Mouse (Mus musculus) limb, embryonic 15.5 days (tissue): ENCODE measurements around the gene Cetn4. TPM values are rescaled to one million over a fixed set of nuclear protein-coding genes. Genes with fewer than 3 reads are reported as not detected.
A peak's percentile ranks its signal among the peaks of the same experiment; 100 is the strongest.

ENCODE experiments used
- ATAC-seq: fragments of 200-750 bp; cut with Nextera tagmentation; 2 replicates; pipeline ENCODE4 v1.8.0; 2017; ENCODE audit warnings: low read depth, moderate TSS enrichment; ENCODE audit not compliant: insufficient number of reproducible peaks, low FRiP score, low TSS enrichment
- H3K27ac ChIP-seq: fragments of 300-500 bp; sonication (generic); 2 replicates; pipeline ENCODE4 v1.5.1; 2015; ENCODE audit warnings: moderate library complexity, mild to moderate bottlenecking, inconsistent platforms
- H3K27me3 ChIP-seq: fragments of 300-500 bp; sonication (generic); 2 replicates; pipeline ENCODE4 v1.6.1; 2015; ENCODE audit warnings: inconsistent platforms
- H3K36me3 ChIP-seq: fragments of 300-500 bp; sonication (generic); 2 replicates; pipeline ENCODE4 v1.6.1; 2015; ENCODE audit warnings: inconsistent platforms
- H3K4me1 ChIP-seq: fragments of 300-500 bp; sonication (generic); 2 replicates; pipeline ENCODE4 v1.6.1; 2015; ENCODE audit warnings: inconsistent platforms
- H3K4me2 ChIP-seq: fragments of 300-500 bp; sonication (generic); 2 replicates; pipeline ENCODE4 v1.6.1; 2015; ENCODE audit warnings: mild to moderate bottlenecking, inconsistent platforms
- H3K4me3 ChIP-seq: fragments of 300-500 bp; sonication (generic); 2 replicates; pipeline ENCODE4 v1.5.1; 2015; ENCODE audit warnings: mild to moderate bottlenecking, inconsistent platforms
- H3K9ac ChIP-seq: fragments of 300-500 bp; sonication (generic); 2 replicates; pipeline ENCODE4 v1.6.1; 2015; ENCODE audit warnings: inconsistent platforms
- H3K9me3 ChIP-seq: fragments of 300-500 bp; sonication (generic); 2 replicates; pipeline ENCODE4 v1.6.1; 2016; ENCODE audit warnings: inconsistent platforms
- WGBS: fragments of 180-500 bp; shearing (Covaris S2); methylation state at CpG from one replicate; pipeline ENCODE4 v1.1.7; 2015; 5-methylcytosine and 5-hydroxymethylcytosine counted together
- polyA plus RNA-seq: library from polyadenylated mRNA; unstranded; fragments of >200 nt; fragmentation: Nextera tagmentation; extraction: Ambion mirVana; gene quantifications from 2 replicates; pipeline ENCODE4 v1.2.1, GENCODE M21; 2015

Cetn4 gene
- polyA plus RNA-seq, 1 experiment from 2014 or later: 3.5 TPM

- H3K9ac ChIP-seq: no peak overlapping the region
- 69% methylated on average over 6 of the region's 6 CpGs for WGBS
- no peaks in the 10 kb centered on the region for H3K9me3 ChIP-seq
- no peak overlapping the region for H3K27ac ChIP-seq
- no peak overlapping the region for H3K4me3 ChIP-seq
- no peak for ATAC-seq
- H3K4me1 ChIP-seq: peaks cover 14% of the 10 kb centered on the region; the same call in 1 of the 2 replicates
- no peaks in the 10 kb centered on the region for H3K27me3 ChIP-seq
- no peak overlapping the region for H3K4me2 ChIP-seq
- no peaks in the 10 kb centered on the region for H3K36me3 ChIP-seq
Observed at GRCm38 (mm10) chr3:37331999-37332449, 19.5 kb upstream of the Cetn4 start.

GRCm38 (mm10) chr3:37329963-37330362 is 17.5 kb upstream of the Cetn4 start:
- Histone ChIP-seq H3K9me3 (no peaks in the 10 kb centered on the region), H3K4me2 (no peak overlapping the region), H3K27me3 (no peaks in the 10 kb centered on the region), H3K9ac (no peak overlapping the region), H3K4me1 (peaks cover 14% of the 10 kb centered on the region; the same call in 1 of the 2 replicates), H3K4me3 (no peak overlapping the region), H3K27ac (no peak overlapping the region), H3K36me3 (no peaks in the 10 kb centered on the region)
- ATAC-seq: no peak
- 46% methylated on average over 1 of the region's 1 CpGs for WGBS

- Histone ChIP-seq H3K36me3 (no peaks in the 10 kb centered on the region), H3K9ac (no peak overlapping the region), H3K27ac (peak overlapping the region; percentile 35; the same call in 1 of the 2 replicates), H3K4me1 (peaks cover 16% of the 10 kb centered on the region; the same call in 1 of the 2 replicates), H3K4me2 (no peak overlapping the region), H3K27me3 (no peaks in the 10 kb centered on the region), H3K4me3 (no peak overlapping the region), H3K9me3 (no peaks in the 10 kb centered on the region)
- peak; percentile 48; the same call in 1 of the 2 replicates for ATAC-seq
- WGBS: 45% methylated on average over 2 of the region's 2 CpGs
Observed at GRCm38 (mm10) chr3:37328489-37328888, 16.0 kb upstream of the Cetn4 start.

- ATAC-seq: no peak
- no peaks in the 10 kb centered on the region for H3K9me3 ChIP-seq
- 85% methylated on average over 3 of the region's 3 CpGs for WGBS
- H3K27ac ChIP-seq: no peak overlapping the region
- H3K4me3 ChIP-seq: no peak overlapping the region
- no peak overlapping the region for H3K9ac ChIP-seq
- H3K4me2 ChIP-seq: no peak overlapping the region
- no peaks in the 10 kb centered on the region for H3K27me3 ChIP-seq
- no peaks in the 10 kb centered on the region for H3K36me3 ChIP-seq
- H3K4me1 ChIP-seq: peaks cover 16% of the 10 kb centered on the region; the same call in 1 of the 2 replicates
Observed at GRCm38 (mm10) chr3:37326627-37327026, 14.1 kb upstream of the Cetn4 start.

- WGBS: 72% methylated on average over 5 of the region's 5 CpGs
- no peak overlapping the region for H3K4me2 ChIP-seq
- H3K4me3 ChIP-seq: no peak overlapping the region
- H3K4me1 ChIP-seq: peaks cover 16% of the 10 kb centered on the region; the same call in 1 of the 2 replicates
- H3K27ac ChIP-seq: no peak overlapping the region
- H3K9me3 ChIP-seq: no peaks in the 10 kb centered on the region
- ATAC-seq: no peak
- H3K27me3 ChIP-seq: no peaks in the 10 kb centered on the region
- no peak overlapping the region for H3K9ac ChIP-seq
- peaks cover 9% of the 10 kb centered on the region; the same call in 1 of the 2 replicates for H3K36me3 ChIP-seq
Observed at GRCm38 (mm10) chr3:37325317-37326112, 13.0 kb upstream of the Cetn4 start.

- Histone ChIP-seq H3K4me3 (no peak overlapping the region), H3K9me3 (no peaks in the 10 kb centered on the region), H3K27ac (no peak overlapping the region), H3K9ac (no peak overlapping the region), H3K36me3 (peaks cover 20% of the 10 kb centered on the region), H3K4me2 (no peak overlapping the region), H3K4me1 (peaks cover 13% of the 10 kb centered on the region; the same call in 1 of the 2 replicates), H3K27me3 (no peaks in the 10 kb centered on the region)
- ATAC-seq: no peak
- 20% methylated on average over 3 of the region's 3 CpGs for WGBS
Observed at GRCm38 (mm10) chr3:37324310-37324709, 11.8 kb upstream of the Cetn4 start.

- 89% methylated on average over 1 of the region's 1 CpGs for WGBS
- no peak for ATAC-seq
- Histone ChIP-seq H3K4me2 (no peak overlapping the region), H3K9me3 (no peaks in the 10 kb centered on the region), H3K9ac (no peak overlapping the region), H3K36me3 (peaks cover 22% of the 10 kb centered on the region), H3K27me3 (no peaks in the 10 kb centered on the region), H3K4me1 (peaks cover 10% of the 10 kb centered on the region), H3K27ac (no peak overlapping the region), H3K4me3 (no peak overlapping the region)
Observed at GRCm38 (mm10) chr3:37316233-37316632, 3.7 kb upstream of the Cetn4 start.

GRCm38 (mm10) chr3:37313371-37313770 is 863 bp upstream of the Cetn4 start:
- Histone ChIP-seq H3K27me3 (no peaks in the 10 kb centered on the region), H3K4me2 (peak overlapping the region; percentile 71), H3K4me1 (peaks cover 10% of the 10 kb centered on the region), H3K27ac (peak overlapping the region; percentile 47), H3K4me3 (peak overlapping the region; percentile 77), H3K36me3 (no peaks in the 10 kb centered on the region), H3K9ac (no peak overlapping the region), H3K9me3 (no peaks in the 10 kb centered on the region)
- 35% methylated on average over 1 of the region's 1 CpGs for WGBS
- ATAC-seq: no peak

GRCm38 (mm10) chr3:37311897-37312369 is 575 bp downstream of the Cetn4 start:
- H3K27ac ChIP-seq: peak overlapping the region; percentile 85; the same call in 1 of the 2 replicates

GRCm38 (mm10) chr3:37303392-37304139 is 8.9 kb downstream of the Cetn4 start:
- no peaks in the 10 kb centered on the region for H3K36me3 ChIP-seq
- H3K4me3 ChIP-seq: no peak overlapping the region
- H3K9ac ChIP-seq: no peak overlapping the region
- H3K4me1 ChIP-seq: no peaks in the 10 kb centered on the region
- no peak for ATAC-seq
- H3K4me2 ChIP-seq: no peak overlapping the region
- no peak overlapping the region for H3K27ac ChIP-seq
- H3K27me3 ChIP-seq: no peaks in the 10 kb centered on the region
- WGBS: 76% methylated on average over 8 of the region's 8 CpGs
- no peaks in the 10 kb centered on the region for H3K9me3 ChIP-seq

More at GRCm38 (mm10) chr3:37311897-37312369, 575 bp downstream of the Cetn4 start:
- WGBS: 2% methylated on average over 10 of the region's 10 CpGs
- Histone ChIP-seq H3K4me2 (peak overlapping the region; percentile 71), H3K36me3 (no peaks in the 10 kb centered on the region), H3K27me3 (no peaks in the 10 kb centered on the region), H3K4me1 (peaks cover 10% of the 10 kb centered on the region), H3K9me3 (no peaks in the 10 kb centered on the region), H3K9ac (peak overlapping the region; percentile 39; the same call in 1 of the 2 replicates), H3K4me3 (peak overlapping the region; percentile 77)
- no peak; the same call in 1 of the 2 replicates for ATAC-seq

GRCm38 (mm10) chr3:37302685-37303084 is 9.8 kb downstream of the Cetn4 start:
- H3K4me3 ChIP-seq: no peak overlapping the region
- no peaks in the 10 kb centered on the region for H3K9me3 ChIP-seq
- no peaks in the 10 kb centered on the region for H3K4me1 ChIP-seq
- H3K27me3 ChIP-seq: no peaks in the 10 kb centered on the region
- no peak overlapping the region for H3K9ac ChIP-seq
- H3K4me2 ChIP-seq: no peak overlapping the region
- 41% methylated on average over 12 of the region's 12 CpGs for WGBS
- no peaks in the 10 kb centered on the region for H3K36me3 ChIP-seq
- H3K27ac ChIP-seq: no peak overlapping the region
- no peak for ATAC-seq

- Histone ChIP-seq H3K9ac (no peak overlapping the region), H3K27me3 (no peaks in the 10 kb centered on the region)
- 70% methylated on average over 3 of the region's 3 CpGs for WGBS
Observed at GRCm38 (mm10) chr3:37299470-37299869, 13.0 kb downstream of the Cetn4 start.

More at GRCm38 (mm10) chr3:37299470-37299869, 13.0 kb downstream of the Cetn4 start:
- Histone ChIP-seq H3K4me1 (no peaks in the 10 kb centered on the region), H3K36me3 (no peaks in the 10 kb centered on the region), H3K9me3 (no peaks in the 10 kb centered on the region), H3K4me2 (no peak overlapping the region), H3K4me3 (no peak overlapping the region), H3K27ac (no peak overlapping the region)
- ATAC-seq: no peak
